Mouse (Mus musculus): ENCODE measurements around the gene Xxylt1. TPM values are rescaled to one million over a fixed set of nuclear protein-coding genes. Genes with fewer than 3 reads are reported as not detected.
A peak's percentile ranks its signal among the peaks of the same experiment; 100 is the strongest.

The Xxylt1 gene
- total RNA-seq (2021) (10 to 100 TPM; 10.5 to 11.5 TPM), polyA plus RNA-seq (2012; rRNA removed) (13.5 and 21.5 TPM in 2 replicates)
- long read RNA-seq, transcript Xxylt1-201 (4 exons, 3,470 nt): major isoform, 13 of 18 reads
- long read RNA-seq, partial matches to known transcripts: 2 of 18 reads
- long read RNA-seq, other reads (novel, unspliced or antisense): 3 of 18 reads

DNA sequence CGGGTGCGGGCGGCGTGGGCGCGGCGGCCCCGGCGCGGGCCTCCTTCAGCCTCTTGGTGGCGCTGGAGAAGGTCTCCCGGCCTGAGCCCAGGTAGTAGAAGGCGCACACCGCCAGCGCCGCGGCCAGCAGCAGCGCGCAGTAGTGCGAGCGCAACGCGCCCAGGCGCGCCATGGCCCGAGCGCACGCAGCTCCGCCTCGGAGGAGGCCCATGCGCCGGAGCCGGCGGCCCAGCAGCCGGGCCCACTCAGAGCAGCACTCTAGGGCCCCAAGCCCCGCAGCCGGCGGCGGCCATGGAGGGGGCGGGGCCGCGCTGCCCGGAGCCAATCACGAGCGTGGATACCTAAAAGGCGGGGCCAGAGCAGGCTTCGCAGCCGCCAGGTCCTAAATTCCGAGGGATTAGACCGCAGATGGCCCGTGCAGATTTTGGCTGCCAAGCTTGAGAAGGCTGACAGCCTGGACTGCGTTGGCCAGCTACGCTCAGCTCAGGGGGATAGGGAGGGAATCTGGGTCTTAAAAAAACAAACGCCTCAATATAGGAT, at the start of gene Xxylt1:
TSS of gene Xxylt1 (minus strand) at position 308 of the 540 bp plus-strand sequence.
- Histone ChIP-seq H3K4me3 (peak within 1 kb of the TSS; percentile 82), H3K9ac (ENCODE audit: low read depth, low read length) (peak within 1 kb of the TSS; percentile 85), H3K4me1 (ENCODE audit: control insufficient read depth, insufficient read depth, low read length) (peaks cover 5% of the 10 kb centered on the region), H3K27ac (peak within 1 kb of the TSS; percentile 87), H3K27me3 (ENCODE audit: control insufficient read depth, insufficient read depth, low read length) (no peaks in the 10 kb centered on the region), H3K79me2 (replicated peaks; ENCODE audit: control insufficient read depth, insufficient read depth, low read length) (no peaks in the 10 kb centered on the region), H3K36me3 (ENCODE audit: control insufficient read depth, insufficient read depth, low read length) (no peaks in the 10 kb centered on the region)
- peak; percentile 96 to 97 for DNase-seq
- under 1% methylated on average over 54 of the region's 54 CpGs for WGBS
- intact Hi-C loops (cut with DNase I): loop anchor here (5.0 kb wide), 1 partner anchor 271 kb away; no protein-coding TSS in a partner anchor
- no peak for TF ChIP-seq EP300 (IDR thresholded peaks at IDR 0.05; ENCODE audit: insufficient read depth, low read depth, low read length)
- 0 out of 2 replicates have a peak, but pooled peaks have one; percentile 32 for TF ChIP-seq POLR2A (IDR thresholded peaks at IDR 0.05; ENCODE audit: insufficient read depth, low read depth, low read length)
- peak; percentile 60 for TF ChIP-seq CTCF (IDR thresholded peaks at IDR 0.05)

DNA sequence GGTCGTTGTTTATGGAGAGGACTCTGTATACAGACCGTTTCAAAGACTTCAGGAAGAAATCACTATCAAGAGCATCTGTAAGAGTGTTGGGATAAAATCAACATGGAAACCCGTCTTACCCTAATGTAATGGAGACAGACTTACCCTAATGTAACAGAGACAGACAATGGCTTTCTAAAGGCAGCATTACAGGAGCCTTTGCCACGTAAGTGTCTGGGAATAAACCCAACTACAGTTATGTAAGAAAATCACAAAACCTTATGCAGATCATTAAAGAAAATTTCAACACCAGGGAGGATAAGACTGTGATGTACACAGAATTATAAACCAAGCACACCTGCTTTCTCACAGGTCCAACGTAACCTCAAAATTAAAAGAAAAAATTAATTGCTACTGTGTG, 46.9 kb upstream of the Xxylt1 start:
- intact Hi-C loops (cut with DNase I): no loop called here
- Histone ChIP-seq H3K9ac (ENCODE audit: low read depth, low read length) (no peak overlapping the region), H3K27ac (no peak overlapping the region), H3K36me3 (ENCODE audit: control insufficient read depth, insufficient read depth, low read length) (no peaks in the 10 kb centered on the region; the same call in 1 of the 2 replicates), H3K27me3 (ENCODE audit: control insufficient read depth, insufficient read depth, low read length) (no peaks in the 10 kb centered on the region), H3K4me3 (no peak overlapping the region), H3K79me2 (replicated peaks; ENCODE audit: control insufficient read depth, insufficient read depth, low read length) (no peaks in the 10 kb centered on the region; the same call in 1 of the 2 replicates), H3K4me1 (ENCODE audit: control insufficient read depth, insufficient read depth, low read length) (no peaks in the 10 kb centered on the region; the same call in 1 of the 2 replicates)
- DNase-seq: no peak
- TF ChIP-seq EP300 (IDR thresholded peaks at IDR 0.05; ENCODE audit: insufficient read depth, low read depth, low read length) (no peak), POLR2A (IDR thresholded peaks at IDR 0.05; ENCODE audit: insufficient read depth, low read depth, low read length) (no peak), CTCF (IDR thresholded peaks at IDR 0.05) (no peak)
- 87% methylated on average over 5 of the region's 5 CpGs for WGBS

DNA sequence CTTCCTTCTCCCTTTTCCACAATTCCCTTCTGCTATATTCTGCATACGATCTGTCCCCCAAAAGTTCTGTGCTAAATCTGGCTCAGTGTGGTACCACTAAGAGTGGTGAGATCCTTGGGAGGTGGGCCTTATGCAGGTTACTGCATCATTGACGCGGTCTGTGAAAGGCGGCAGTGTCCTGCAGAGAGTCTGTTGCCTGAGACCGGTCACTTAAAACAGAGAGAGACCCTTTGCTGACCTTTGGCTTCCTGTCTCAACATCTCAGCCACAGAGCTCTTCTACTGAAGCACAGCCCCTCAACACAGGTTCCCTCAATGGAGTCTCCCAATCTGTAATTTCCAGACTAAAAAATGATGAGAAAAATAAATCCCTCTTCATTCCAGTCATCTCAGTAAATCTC, 43.8 kb upstream of the Xxylt1 start:
- Histone ChIP-seq H3K4me1 (ENCODE audit: control insufficient read depth, insufficient read depth, low read length) (no peaks in the 10 kb centered on the region), H3K27me3 (ENCODE audit: control insufficient read depth, insufficient read depth, low read length) (no peaks in the 10 kb centered on the region), H3K4me3 (no peak overlapping the region), H3K9ac (ENCODE audit: low read depth, low read length) (no peak overlapping the region), H3K27ac (no peak overlapping the region), H3K36me3 (ENCODE audit: control insufficient read depth, insufficient read depth, low read length) (no peaks in the 10 kb centered on the region; the same call in 1 of the 2 replicates), H3K79me2 (replicated peaks; ENCODE audit: control insufficient read depth, insufficient read depth, low read length) (no peaks in the 10 kb centered on the region)
- DNase-seq: no peak
- intact Hi-C loops (cut with DNase I): no loop called here
- 81% methylated on average over 5 of the region's 5 CpGs for WGBS
- no peak for TF ChIP-seq POLR2A (IDR thresholded peaks at IDR 0.05; ENCODE audit: insufficient read depth, low read depth, low read length)
- TF ChIP-seq CTCF (IDR thresholded peaks at IDR 0.05): no peak
- no peak for TF ChIP-seq EP300 (IDR thresholded peaks at IDR 0.05; ENCODE audit: insufficient read depth, low read depth, low read length)

DNA sequence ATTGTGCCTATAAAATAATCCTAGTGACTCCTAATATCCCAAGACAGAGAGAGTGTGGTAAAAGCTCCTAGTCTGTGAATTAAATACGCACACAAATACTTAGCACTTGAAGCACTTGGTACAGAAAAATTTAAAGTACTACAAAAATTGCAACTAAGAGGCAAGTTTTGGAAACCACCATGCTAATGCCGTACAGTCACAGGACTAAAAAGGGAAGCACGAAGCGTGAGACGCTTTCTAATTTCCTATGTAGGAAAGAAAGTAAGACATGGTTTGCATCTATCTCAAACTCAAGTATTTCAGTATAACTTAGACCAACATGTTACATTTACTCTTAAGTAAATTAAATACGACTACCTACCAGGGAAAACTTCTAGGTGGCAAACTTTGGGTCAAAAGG, 40.4 kb upstream of the Xxylt1 start:
- intact Hi-C loops (cut with DNase I): no loop called here
- Histone ChIP-seq H3K4me3 (no peak overlapping the region), H3K27ac (no peak overlapping the region), H3K4me1 (ENCODE audit: control insufficient read depth, insufficient read depth, low read length) (no peaks in the 10 kb centered on the region), H3K9ac (ENCODE audit: low read depth, low read length) (no peak overlapping the region), H3K27me3 (ENCODE audit: control insufficient read depth, insufficient read depth, low read length) (no peaks in the 10 kb centered on the region), H3K36me3 (ENCODE audit: control insufficient read depth, insufficient read depth, low read length) (no peaks in the 10 kb centered on the region), H3K79me2 (replicated peaks; ENCODE audit: control insufficient read depth, insufficient read depth, low read length) (no peaks in the 10 kb centered on the region)
- WGBS: 92% methylated on average over 6 of the region's 6 CpGs
- no peak for DNase-seq
- TF ChIP-seq EP300 (IDR thresholded peaks at IDR 0.05; ENCODE audit: insufficient read depth, low read depth, low read length) (no peak), POLR2A (IDR thresholded peaks at IDR 0.05; ENCODE audit: insufficient read depth, low read depth, low read length) (no peak), CTCF (IDR thresholded peaks at IDR 0.05) (no peak)

DNA sequence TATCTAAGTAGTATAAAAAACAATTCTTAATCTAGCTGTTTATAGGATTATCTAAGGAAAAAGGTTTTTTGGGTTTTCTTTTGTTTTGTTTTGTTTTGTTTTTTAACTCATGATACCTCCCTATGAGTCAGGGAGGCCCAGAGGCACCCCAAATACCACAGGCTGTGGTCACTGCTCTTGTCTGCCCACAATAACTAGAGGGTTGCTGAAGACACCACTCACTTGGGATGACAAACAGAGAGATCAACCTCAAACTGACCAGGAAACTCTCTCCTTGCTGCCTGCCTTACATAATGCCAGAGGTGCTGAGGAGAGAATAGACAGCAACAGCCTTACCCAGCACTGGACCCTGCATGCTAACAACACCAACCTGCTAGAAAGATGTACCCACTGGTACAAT, 32.4 kb upstream of the Xxylt1 start:
- H3K79me2 ChIP-seq (replicated peaks; ENCODE audit: control insufficient read depth, insufficient read depth, low read length): no peaks in the 10 kb centered on the region
- no peak overlapping the region for H3K9ac ChIP-seq (ENCODE audit: low read depth, low read length)
- DNase-seq: no peak
- no peak overlapping the region for H3K27ac ChIP-seq
- no peaks in the 10 kb centered on the region for H3K27me3 ChIP-seq (ENCODE audit: control insufficient read depth, insufficient read depth, low read length)
- H3K4me3 ChIP-seq: no peak overlapping the region
- no peak for TF ChIP-seq EP300 (IDR thresholded peaks at IDR 0.05; ENCODE audit: insufficient read depth, low read depth, low read length)
- TF ChIP-seq CTCF (IDR thresholded peaks at IDR 0.05): no peak
- no peak for TF ChIP-seq POLR2A (IDR thresholded peaks at IDR 0.05; ENCODE audit: insufficient read depth, low read depth, low read length)
- H3K36me3 ChIP-seq (ENCODE audit: control insufficient read depth, insufficient read depth, low read length): no peaks in the 10 kb centered on the region; the same call in 1 of the 2 replicates
- H3K4me1 ChIP-seq (ENCODE audit: control insufficient read depth, insufficient read depth, low read length): no peaks in the 10 kb centered on the region
- intact Hi-C loops (cut with DNase I): no loop called here

- intact Hi-C loops (cut with DNase I): no loop called here
- Histone ChIP-seq H3K36me3 (ENCODE audit: control insufficient read depth, insufficient read depth, low read length) (peaks cover 11% of the 10 kb centered on the region), H3K4me3 (no peak overlapping the region), H3K27me3 (ENCODE audit: control insufficient read depth, insufficient read depth, low read length) (no peaks in the 10 kb centered on the region), H3K79me2 (replicated peaks; ENCODE audit: control insufficient read depth, insufficient read depth, low read length) (no peaks in the 10 kb centered on the region), H3K9ac (ENCODE audit: low read depth, low read length) (no peak overlapping the region), H3K4me1 (ENCODE audit: control insufficient read depth, insufficient read depth, low read length) (no peaks in the 10 kb centered on the region), H3K27ac (no peak overlapping the region)
- WGBS: 44% methylated on average over 2 of the region's 2 CpGs
- DNase-seq: no peak
- TF ChIP-seq CTCF (IDR thresholded peaks at IDR 0.05): no peak
- TF ChIP-seq POLR2A (IDR thresholded peaks at IDR 0.05; ENCODE audit: insufficient read depth, low read depth, low read length): no peak
- TF ChIP-seq EP300 (IDR thresholded peaks at IDR 0.05; ENCODE audit: insufficient read depth, low read depth, low read length): no peak
These were observed 20.1 kb upstream of the Xxylt1 start for GRCm38 (mm10) chr16:31101352-31101751.

Data from heart, adult 2 months (tissue).